8 mouse cellular contexts compared by ENCODE assay signal in the genomic region with DNA sequence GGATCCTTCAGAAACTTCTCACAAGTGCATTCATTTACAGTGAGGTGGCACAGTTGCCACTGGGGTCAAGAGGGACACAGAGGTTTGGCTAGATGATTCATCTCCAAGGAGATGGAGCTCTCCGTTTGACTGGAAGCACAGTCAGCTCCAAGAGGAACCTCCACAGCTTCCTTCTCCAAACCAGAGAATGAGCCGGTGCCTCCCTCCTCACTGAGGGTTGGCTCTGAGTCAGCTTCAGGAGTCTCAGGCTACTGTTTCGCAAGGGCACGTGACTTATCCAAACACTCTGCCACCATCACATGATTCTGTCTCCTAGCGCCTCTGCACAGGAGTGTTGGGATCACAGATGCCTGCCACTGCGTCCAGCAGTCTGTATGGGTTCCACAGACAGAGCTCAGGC.
DNase-seq lines count a peak whose midpoint lies in the region; ATAC-seq and TF ChIP-seq lines count a peak whose summit lies in the region.

No protein-coding gene starts in this region.

- H3K36me3 ChIP-seq in forebrain, postnatal 0 days (ENCODE audit: insufficient read depth) = peaks cover 18% of the 10 kb centered on the region; the same call in 1 of the 2 replicates
- H3K36me3 ChIP-seq in forebrain, embryonic 11.5 days (ENCODE audit: control insufficient read depth, insufficient read depth, low read length) = no peaks in the 10 kb centered on the region

- H3K4me2 ChIP-seq in forebrain, postnatal 0 days (ENCODE audit: low read depth) = no peak overlapping the region
- H3K4me2 ChIP-seq in forebrain, embryonic 11.5 days (ENCODE audit: low read depth, low read length, severe bottlenecking) = no peak overlapping the region

- H3K27me3 ChIP-seq in forebrain, postnatal 0 days (ENCODE audit: insufficient read depth, low read length) = no peaks in the 10 kb centered on the region
- H3K27me3 ChIP-seq in forebrain, embryonic 11.5 days (ENCODE audit: control insufficient read depth, insufficient read depth, low read length) = no peaks in the 10 kb centered on the region

- H3K4me1 ChIP-seq in forebrain, postnatal 0 days (ENCODE audit: insufficient read depth) = no peaks in the 10 kb centered on the region
- peaks cover 8% of the 10 kb centered on the region; the same call in 1 of the 2 replicates for H3K4me1 ChIP-seq in forebrain, embryonic 11.5 days (replicated peaks; ENCODE audit: control insufficient read depth, insufficient read depth, low read length)

- H3K9me3 ChIP-seq in forebrain, postnatal 0 days (ENCODE audit: low read length) = no peaks in the 10 kb centered on the region
- no peaks in the 10 kb centered on the region for H3K9me3 ChIP-seq in forebrain, embryonic 11.5 days (ENCODE audit: control insufficient read depth, low read length)

- no peak for TF ChIP-seq CTCF in forebrain, postnatal 0 days (IDR thresholded peaks at IDR 0.05; ENCODE audit: low read depth)

- WGBS in forebrain, postnatal 0 days = 80% methylated on average over 6 of the region's 6 CpGs
- 84% methylated on average over 6 of the region's 6 CpGs for WGBS in forebrain, embryonic 11.5 days

- DNase-seq in forebrain, postnatal 0 days = no peak
- no peak for DNase-seq in forebrain, embryonic 11.5 days (ENCODE audit: low spot score)
- DNase-seq in left cerebral cortex, postnatal 25 days (ENCODE audit: low spot score in 2 of 2) = peak; percentile 29 to 45
- no peak for DNase-seq in left cerebral cortex, postnatal 4 days
- peak; percentile 40 to 43 for DNase-seq in adrenal gland, postnatal 36 days
- DNase-seq in lung, postnatal 36 days = peak; percentile 89
- DNase-seq in T-cell, adult 2 months (ENCODE audit: low spot score) = no peak
- DNase-seq in spleen, adult 12 weeks (ENCODE audit: low spot score) = no peak

- H3K9ac ChIP-seq in forebrain, postnatal 0 days = no peak overlapping the region
- no peak overlapping the region for H3K9ac ChIP-seq in forebrain, embryonic 11.5 days (ENCODE audit: low read length)

- no peak overlapping the region for H3K4me3 ChIP-seq in forebrain, postnatal 0 days (ENCODE audit: low read depth, low read length)
- H3K4me3 ChIP-seq in forebrain, embryonic 11.5 days (ENCODE audit: low read depth, low read length) = no peak overlapping the region

- ATAC-seq in forebrain, postnatal 0 days = peak; percentile 25
- ATAC-seq in forebrain, embryonic 11.5 days (replicated peaks; ENCODE audit: low FRiP score) = no peak

- H3K27ac ChIP-seq in forebrain, postnatal 0 days (ENCODE audit: low read depth, low read length) = no peak overlapping the region
- no peak overlapping the region for H3K27ac ChIP-seq in forebrain, embryonic 11.5 days (ENCODE audit: low read depth, low read length)

- intact Hi-C loops in left cerebral cortex, postnatal 25 days (cut with DNase I) = no loop called here
- intact Hi-C loops in left cerebral cortex, postnatal 4 days (cut with DNase I) = no loop called here

Comparison
In these comparisons a context has a peak if more than half of its experiments do, and no peak if none do; other contexts are left out.
1. DNase-seq: peak in left cerebral cortex, postnatal 25 days (2 of 2), adrenal gland, postnatal 36 days (2 of 2) and lung, postnatal 36 days (single experiment); none in forebrain, postnatal 0 days (single experiment), forebrain, embryonic 11.5 days (single experiment), left cerebral cortex, postnatal 4 days (single experiment), T-cell, adult 2 months (single experiment) and spleen, adult 12 weeks (single experiment).